Mouse (Mus musculus) left cerebral cortex, adult 9 months (tissue): ENCODE data around the gene Otogl.
A peak's percentile ranks its signal among the peaks of the same experiment; 100 is the strongest.

Experiments used
- DNase-seq, 2 experiments: peaks; one replicate each; pipeline ENCODE4 v3.0.0; 2022; ENCODE audit warnings: low spot score in 2 of 2

Otogl gene

GRCm38 (mm10) chr10:107912084-107912573, at the start of gene Otogl:
Gene Otogl (minus strand): TSS chr10:107912134.
- no peak for DNase-seq

GRCm38 (mm10) chr10:107956588-107956987, 44.7 kb upstream of the Otogl start:
- DNase-seq = no peak

GRCm38 (mm10) chr10:107954444-107954843, 42.5 kb upstream of the Otogl start:
- DNase-seq = no peak

GRCm38 (mm10) chr10:107951596-107951995, 39.7 kb upstream of the Otogl start:
- DNase-seq = no peak

- DNase-seq = no peak
These were observed 38.0 kb upstream of the Otogl start for GRCm38 (mm10) chr10:107949945-107950344.

- DNase-seq = no peak
These were observed 36.7 kb upstream of the Otogl start for GRCm38 (mm10) chr10:107948647-107949046.

- no peak for DNase-seq
These were observed 36.1 kb upstream of the Otogl start for GRCm38 (mm10) chr10:107948038-107948437.

GRCm38 (mm10) chr10:107946348-107946747, 34.4 kb upstream of the Otogl start:
- DNase-seq = no peak

GRCm38 (mm10) chr10:107943859-107944258, 31.9 kb upstream of the Otogl start:
- DNase-seq = no peak

GRCm38 (mm10) chr10:107941188-107941900, 29.4 kb upstream of the Otogl start:
- DNase-seq = no peak

GRCm38 (mm10) chr10:107940302-107940701, 28.4 kb upstream of the Otogl start:
- no peak for DNase-seq

- no peak for DNase-seq
These were observed 27.9 kb upstream of the Otogl start for GRCm38 (mm10) chr10:107939821-107940220.

- DNase-seq = no peak
These were observed 22.1 kb upstream of the Otogl start for GRCm38 (mm10) chr10:107934055-107934454.

- no peak for DNase-seq
These were observed 21.6 kb upstream of the Otogl start for GRCm38 (mm10) chr10:107933527-107933926.

GRCm38 (mm10) chr10:107931833-107932828, 20.2 kb upstream of the Otogl start:
- peak in 1 of 2 experiments; percentile 83 for DNase-seq

- DNase-seq = no peak
These were observed 18.6 kb upstream of the Otogl start for GRCm38 (mm10) chr10:107930471-107931021.

GRCm38 (mm10) chr10:107925306-107925705, 13.4 kb upstream of the Otogl start:
- no peak for DNase-seq

- no peak for DNase-seq
These were observed 11.9 kb upstream of the Otogl start for GRCm38 (mm10) chr10:107923860-107924259.

GRCm38 (mm10) chr10:107922750-107923149, 10.8 kb upstream of the Otogl start:
- no peak for DNase-seq

GRCm38 (mm10) chr10:107921549-107921948, 9.6 kb upstream of the Otogl start:
- DNase-seq = no peak

- DNase-seq = no peak
These were observed 9.2 kb upstream of the Otogl start for GRCm38 (mm10) chr10:107921134-107921533.

GRCm38 (mm10) chr10:107913013-107913412, 1.1 kb upstream of the Otogl start:
- no peak for DNase-seq
